Mouse (Mus musculus): Measurements from ENCODE around the gene Tbc1d8. TPM values are rescaled to one million over a fixed set of nuclear protein-coding genes. Genes with fewer than 3 reads are reported as not detected.

Gene Tbc1d8
- polyA plus RNA-seq, 1 experiment from 2014 or later, result 10.0 TPM

GRCm38 (mm10) chr1:39394650-39395049, 83.9 kb downstream of the Tbc1d8 start:
- no peaks in the 10 kb centered on the region for H3K4me1 ChIP-seq (replicated peaks; ENCODE audit: control insufficient read depth, insufficient read depth, low read length)
- no peak overlapping the region for H3K4me2 ChIP-seq (replicated peaks)
- DNase-seq (ENCODE audit: low spot score) (no peak), ATAC-seq (ENCODE audit: low FRiP score) (no peak)
- no peak overlapping the region for H3K4me3 ChIP-seq (replicated peaks; ENCODE audit: low read length)
- no peaks in the 10 kb centered on the region for H3K36me3 ChIP-seq (replicated peaks; ENCODE audit: control insufficient read depth, insufficient read depth)
- 83% methylated on average over 3 of the region's 3 CpGs for WGBS
- no peaks in the 10 kb centered on the region for H3K27me3 ChIP-seq (ENCODE audit: control insufficient read depth, insufficient read depth, low read length)
- H3K9ac ChIP-seq, result no peak overlapping the region
- no peak overlapping the region for H3K27ac ChIP-seq
- H3K9me3 ChIP-seq (ENCODE audit: control insufficient read depth, low read length), result 0 out of 2 replicates have a peak, but pooled peaks cover 3% of the 10 kb centered on the region

GRCm38 (mm10) chr1:39394096-39394495, 84.5 kb downstream of the Tbc1d8 start:
- ATAC-seq (ENCODE audit: low FRiP score), result no peak
- no peaks in the 10 kb centered on the region for H3K36me3 ChIP-seq (replicated peaks; ENCODE audit: control insufficient read depth, insufficient read depth)
- H3K4me2 ChIP-seq (replicated peaks), result no peak overlapping the region
- no peaks in the 10 kb centered on the region for H3K27me3 ChIP-seq (ENCODE audit: control insufficient read depth, insufficient read depth, low read length)
- H3K4me3 ChIP-seq (replicated peaks; ENCODE audit: low read length), result no peak overlapping the region
- 52% methylated on average over 10 of the region's 10 CpGs for WGBS
- H3K27ac ChIP-seq, result no peak overlapping the region
- H3K4me1 ChIP-seq (replicated peaks; ENCODE audit: control insufficient read depth, insufficient read depth, low read length), result no peaks in the 10 kb centered on the region
- H3K9ac ChIP-seq, result no peak overlapping the region
- DNase-seq (ENCODE audit: low spot score), result no peak
- H3K9me3 ChIP-seq (ENCODE audit: control insufficient read depth, low read length), result 0 out of 2 replicates have a peak, but pooled peaks cover 3% of the 10 kb centered on the region

GRCm38 (mm10) chr1:39393217-39393867, 85.2 kb downstream of the Tbc1d8 start:
- Histone ChIP-seq H3K9me3 (ENCODE audit: control insufficient read depth, low read length) (0 out of 2 replicates have a peak, but pooled peaks cover 3% of the 10 kb centered on the region), H3K27ac (no peak overlapping the region), H3K27me3 (ENCODE audit: control insufficient read depth, insufficient read depth, low read length) (no peaks in the 10 kb centered on the region), H3K4me1 (replicated peaks; ENCODE audit: control insufficient read depth, insufficient read depth, low read length) (no peaks in the 10 kb centered on the region), H3K4me2 (replicated peaks) (no peak overlapping the region), H3K9ac (no peak overlapping the region), H3K4me3 (replicated peaks; ENCODE audit: low read length) (no peak overlapping the region), H3K36me3 (replicated peaks; ENCODE audit: control insufficient read depth, insufficient read depth) (no peaks in the 10 kb centered on the region)
- WGBS, result 91% methylated on average over 8 of the region's 8 CpGs
- DNase-seq (ENCODE audit: low spot score) (no peak), ATAC-seq (ENCODE audit: low FRiP score) (no peak)

- no peaks in the 10 kb centered on the region for H3K4me1 ChIP-seq (replicated peaks; ENCODE audit: control insufficient read depth, insufficient read depth, low read length)
- 64% methylated on average over 3 of the region's 3 CpGs for WGBS
- no peaks in the 10 kb centered on the region for H3K36me3 ChIP-seq (replicated peaks; ENCODE audit: control insufficient read depth, insufficient read depth)
- peak; percentile 83 for DNase-seq (ENCODE audit: low spot score)
- H3K4me3 ChIP-seq (replicated peaks; ENCODE audit: low read length), result no peak overlapping the region
- H3K27ac ChIP-seq, result no peak overlapping the region
- 0 out of 2 replicates have a peak, but pooled peaks cover 2% of the 10 kb centered on the region for H3K9me3 ChIP-seq (ENCODE audit: control insufficient read depth, low read length)
- H3K9ac ChIP-seq, result no peak overlapping the region
- no peaks in the 10 kb centered on the region for H3K27me3 ChIP-seq (ENCODE audit: control insufficient read depth, insufficient read depth, low read length)
- no peak overlapping the region for H3K4me2 ChIP-seq (replicated peaks)
- peak; percentile 55; the same call in 1 of the 2 replicates for ATAC-seq (ENCODE audit: low FRiP score)
These were observed 86.4 kb downstream of the Tbc1d8 start for GRCm38 (mm10) chr1:39392189-39392588.

GRCm38 (mm10) chr1:39391652-39392051, 86.9 kb downstream of the Tbc1d8 start:
- no peaks in the 10 kb centered on the region for H3K4me1 ChIP-seq (replicated peaks; ENCODE audit: control insufficient read depth, insufficient read depth, low read length)
- no peak for DNase-seq (ENCODE audit: low spot score)
- WGBS, result 85% methylated on average over 6 of the region's 6 CpGs
- H3K27me3 ChIP-seq (ENCODE audit: control insufficient read depth, insufficient read depth, low read length), result no peaks in the 10 kb centered on the region
- no peaks in the 10 kb centered on the region for H3K36me3 ChIP-seq (replicated peaks; ENCODE audit: control insufficient read depth, insufficient read depth)
- H3K4me3 ChIP-seq (replicated peaks; ENCODE audit: low read length), result no peak overlapping the region
- H3K9ac ChIP-seq, result no peak overlapping the region
- H3K27ac ChIP-seq, result no peak overlapping the region
- peak; percentile 48; the same call in 1 of the 2 replicates for ATAC-seq (ENCODE audit: low FRiP score)
- H3K9me3 ChIP-seq (ENCODE audit: control insufficient read depth, low read length), result no peaks in the 10 kb centered on the region
- H3K4me2 ChIP-seq (replicated peaks), result no peak overlapping the region

- 93% methylated on average over 11 of the region's 11 CpGs for WGBS
- ATAC-seq (ENCODE audit: low FRiP score) (no peak), DNase-seq (ENCODE audit: low spot score) (no peak)
- Histone ChIP-seq H3K9me3 (ENCODE audit: control insufficient read depth, low read length) (no peaks in the 10 kb centered on the region), H3K4me2 (replicated peaks) (no peak overlapping the region), H3K4me1 (replicated peaks; ENCODE audit: control insufficient read depth, insufficient read depth, low read length) (no peaks in the 10 kb centered on the region), H3K4me3 (replicated peaks; ENCODE audit: low read length) (no peak overlapping the region), H3K9ac (no peak overlapping the region), H3K27ac (no peak overlapping the region), H3K27me3 (ENCODE audit: control insufficient read depth, insufficient read depth, low read length) (no peaks in the 10 kb centered on the region), H3K36me3 (replicated peaks; ENCODE audit: control insufficient read depth, insufficient read depth) (no peaks in the 10 kb centered on the region)
These were observed 89.2 kb downstream of the Tbc1d8 start for GRCm38 (mm10) chr1:39389338-39389737.

- H3K9me3 ChIP-seq (ENCODE audit: control insufficient read depth, low read length), result no peaks in the 10 kb centered on the region
- H3K27me3 ChIP-seq (ENCODE audit: control insufficient read depth, insufficient read depth, low read length), result no peaks in the 10 kb centered on the region
- H3K4me3 ChIP-seq (replicated peaks; ENCODE audit: low read length), result no peak overlapping the region
- DNase-seq (ENCODE audit: low spot score) (no peak), ATAC-seq (ENCODE audit: low FRiP score) (no peak)
- H3K36me3 ChIP-seq (replicated peaks; ENCODE audit: control insufficient read depth, insufficient read depth), result no peaks in the 10 kb centered on the region
- WGBS, result 81% methylated on average over 2 of the region's 2 CpGs
- no peak overlapping the region for H3K27ac ChIP-seq
- H3K4me1 ChIP-seq (replicated peaks; ENCODE audit: control insufficient read depth, insufficient read depth, low read length), result no peaks in the 10 kb centered on the region
- H3K9ac ChIP-seq, result no peak overlapping the region
- no peak overlapping the region for H3K4me2 ChIP-seq (replicated peaks)
These were observed 90.4 kb downstream of the Tbc1d8 start for GRCm38 (mm10) chr1:39388163-39388562.

GRCm38 (mm10) chr1:39387497-39387896, 91.1 kb downstream of the Tbc1d8 start:
- H3K27me3 ChIP-seq (ENCODE audit: control insufficient read depth, insufficient read depth, low read length), result no peaks in the 10 kb centered on the region
- H3K4me1 ChIP-seq (replicated peaks; ENCODE audit: control insufficient read depth, insufficient read depth, low read length), result no peaks in the 10 kb centered on the region
- H3K36me3 ChIP-seq (replicated peaks; ENCODE audit: control insufficient read depth, insufficient read depth), result no peaks in the 10 kb centered on the region
- no peak overlapping the region for H3K27ac ChIP-seq
- no peak overlapping the region for H3K4me3 ChIP-seq (replicated peaks; ENCODE audit: low read length)
- H3K4me2 ChIP-seq (replicated peaks), result no peak overlapping the region
- 79% methylated on average over 4 of the region's 4 CpGs for WGBS
- no peak overlapping the region for H3K9ac ChIP-seq
- no peak for ATAC-seq (ENCODE audit: low FRiP score)
- H3K9me3 ChIP-seq (ENCODE audit: control insufficient read depth, low read length), result no peaks in the 10 kb centered on the region
- no peak for DNase-seq (ENCODE audit: low spot score)

GRCm38 (mm10) chr1:39386456-39386855, 92.1 kb downstream of the Tbc1d8 start:
- ATAC-seq (ENCODE audit: low FRiP score) (no peak), DNase-seq (ENCODE audit: low spot score) (no peak)
- no peaks in the 10 kb centered on the region for H3K4me1 ChIP-seq (replicated peaks; ENCODE audit: control insufficient read depth, insufficient read depth, low read length)
- no peak overlapping the region for H3K27ac ChIP-seq
- no peak overlapping the region for H3K9ac ChIP-seq
- no peaks in the 10 kb centered on the region for H3K36me3 ChIP-seq (replicated peaks; ENCODE audit: control insufficient read depth, insufficient read depth)
- WGBS, result 82% methylated on average over 3 of the region's 3 CpGs
- H3K4me3 ChIP-seq (replicated peaks; ENCODE audit: low read length), result no peak overlapping the region
- H3K9me3 ChIP-seq (ENCODE audit: control insufficient read depth, low read length), result no peaks in the 10 kb centered on the region
- H3K27me3 ChIP-seq (ENCODE audit: control insufficient read depth, insufficient read depth, low read length), result no peaks in the 10 kb centered on the region
- H3K4me2 ChIP-seq (replicated peaks), result no peak overlapping the region

- no peak overlapping the region for H3K9ac ChIP-seq
These were observed 93.6 kb downstream of the Tbc1d8 start for GRCm38 (mm10) chr1:39384914-39385313.

More at GRCm38 (mm10) chr1:39384914-39385313, 93.6 kb downstream of the Tbc1d8 start:
- no peaks in the 10 kb centered on the region for H3K9me3 ChIP-seq (ENCODE audit: control insufficient read depth, low read length)
- no peak overlapping the region for H3K4me2 ChIP-seq (replicated peaks)
- H3K27me3 ChIP-seq (ENCODE audit: control insufficient read depth, insufficient read depth, low read length), result no peaks in the 10 kb centered on the region
- WGBS, result 93% methylated on average over 9 of the region's 9 CpGs
- H3K4me3 ChIP-seq (replicated peaks; ENCODE audit: low read length), result no peak overlapping the region
- no peaks in the 10 kb centered on the region for H3K4me1 ChIP-seq (replicated peaks; ENCODE audit: control insufficient read depth, insufficient read depth, low read length)
- DNase-seq (ENCODE audit: low spot score) (no peak), ATAC-seq (ENCODE audit: low FRiP score) (no peak)
- H3K27ac ChIP-seq, result no peak overlapping the region
- no peaks in the 10 kb centered on the region for H3K36me3 ChIP-seq (replicated peaks; ENCODE audit: control insufficient read depth, insufficient read depth)

Measured in hindbrain, embryonic 14.5 days (tissue).